Mouse (Mus musculus) embryonic fibroblast, embryonic 13.5 days (primary cell): ENCODE data around the gene C1ql1. TPM values are rescaled to one million over a fixed set of nuclear protein-coding genes. Genes with fewer than 3 reads are reported as not detected.

Source experiments
- H3K27ac ChIP-seq: 2 replicates; pipeline ENCODE4 v1.5.1; 2012; ENCODE audit warnings: low read length, control low read depth, inconsistent platforms; ENCODE audit not compliant: insufficient read depth
- H3K4me1 ChIP-seq: 2 replicates; pipeline ENCODE4 v1.6.1; 2011; ENCODE audit warnings: low read length; ENCODE audit not compliant: control insufficient read depth, insufficient read depth
- H3K4me3 ChIP-seq: 2 replicates; pipeline ENCODE4 v1.5.1; 2011; ENCODE audit warnings: mild to moderate bottlenecking, control low read depth, low read length; ENCODE audit not compliant: insufficient read depth
- CTCF ChIP-seq: IDR thresholded peaks from 2 replicates; pipeline ENCODE4 v1.5.1; 2011; ENCODE audit warnings: mild to moderate bottlenecking, control low read depth, low read length, moderate library complexity, borderline replicate concordance; ENCODE audit not compliant: insufficient read depth
- POLR2A ChIP-seq: IDR thresholded peaks from 2 replicates; pipeline ENCODE4 v1.6.1; 2011; ENCODE audit warnings: low read depth, mild to moderate bottlenecking, control low read depth, low read length, moderate library complexity
- polyA plus RNA-seq: library from polyadenylated mRNA; stranded (reverse); fragments of >200 nt; gene quantifications from 2 replicates; pipeline ENCODE4 v1.2.4, GENCODE M21; 2011; ENCODE audit warnings: low read depth; ENCODE audit not compliant: missing spikeins, insufficient read length

The C1ql1 gene
- polyA plus RNA-seq, 1 experiment = not detected

GRCm38 (mm10) chr11:102961082-102961481 lies 14.6 kb upstream of the C1ql1 start:
- no peak for TF ChIP-seq CTCF
- no peak for TF ChIP-seq POLR2A
- Histone ChIP-seq H3K4me1 (no peaks in the 10 kb centered on the region), H3K27ac (no peak overlapping the region), H3K4me3 (no peak overlapping the region)

GRCm38 (mm10) chr11:102958870-102959269 lies 12.4 kb upstream of the C1ql1 start:
- Histone ChIP-seq H3K4me1 (no peaks in the 10 kb centered on the region), H3K4me3 (no peak overlapping the region), H3K27ac (no peak overlapping the region)
- TF ChIP-seq CTCF = no peak
- TF ChIP-seq POLR2A = no peak

GRCm38 (mm10) chr11:102958431-102958830 lies 11.9 kb upstream of the C1ql1 start:
- TF ChIP-seq CTCF (no peak), POLR2A (no peak)
- no peak overlapping the region for H3K4me3 ChIP-seq
- H3K4me1 ChIP-seq = no peaks in the 10 kb centered on the region
- no peak overlapping the region for H3K27ac ChIP-seq

- Histone ChIP-seq H3K4me3 (no peak overlapping the region), H3K4me1 (no peaks in the 10 kb centered on the region), H3K27ac (no peak overlapping the region)
- TF ChIP-seq CTCF (no peak), POLR2A (no peak)
These were observed 11.2 kb upstream of the C1ql1 start for GRCm38 (mm10) chr11:102957692-102958091.

GRCm38 (mm10) chr11:102956962-102957614 lies 10.6 kb upstream of the C1ql1 start:
- TF ChIP-seq CTCF = no peak
- no peak for TF ChIP-seq POLR2A
- H3K27ac ChIP-seq = no peak overlapping the region
- no peak overlapping the region for H3K4me3 ChIP-seq
- no peaks in the 10 kb centered on the region for H3K4me1 ChIP-seq

GRCm38 (mm10) chr11:102952922-102953321 lies 6.4 kb upstream of the C1ql1 start:
- Histone ChIP-seq H3K27ac (no peak overlapping the region), H3K4me3 (no peak overlapping the region), H3K4me1 (no peaks in the 10 kb centered on the region)
- TF ChIP-seq POLR2A (no peak), CTCF (no peak)

- TF ChIP-seq CTCF (no peak), POLR2A (no peak)
- peak overlapping the region; percentile 42 for H3K4me3 ChIP-seq
- H3K27ac ChIP-seq = no peak overlapping the region
- 0 out of 2 replicates have a peak, but pooled peaks cover 2% of the 10 kb centered on the region for H3K4me1 ChIP-seq
These were observed 1.8 kb upstream of the C1ql1 start for GRCm38 (mm10) chr11:102948043-102948961.

GRCm38 (mm10) chr11:102946992-102947343 lies 480 bp upstream of the C1ql1 start:
- Histone ChIP-seq H3K4me3 (no peak overlapping the region), H3K4me1 (0 out of 2 replicates have a peak, but pooled peaks cover 2% of the 10 kb centered on the region), H3K27ac (no peak overlapping the region)
- TF ChIP-seq CTCF (peak; percentile 8; the same call in 1 of the 2 replicates), POLR2A (no peak)

- TF ChIP-seq POLR2A (no peak), CTCF (no peak)
- Histone ChIP-seq H3K4me1 (0 out of 2 replicates have a peak, but pooled peaks cover 2% of the 10 kb centered on the region), H3K27ac (no peak overlapping the region), H3K4me3 (no peak overlapping the region)
These were observed 903 bp downstream of the C1ql1 start for GRCm38 (mm10) chr11:102945306-102946264.

- H3K4me3 ChIP-seq = no peak overlapping the region
- TF ChIP-seq CTCF = no peak
- no peak for TF ChIP-seq POLR2A
- H3K27ac ChIP-seq = no peak overlapping the region
- no peaks in the 10 kb centered on the region for H3K4me1 ChIP-seq
These were observed 5.3 kb downstream of the C1ql1 start for GRCm38 (mm10) chr11:102941236-102941635.
